Mouse (Mus musculus) cerebellum, postnatal 4 days (tissue): ENCODE measurements around the gene Hoxd1.

Source experiments
- DNase-seq, 2 experiments: peaks; one replicate each; pipeline ENCODE4 v3.0.0; 2022; ENCODE audit warnings: low spot score in 2 of 2, mixed read lengths in 1 of 2

Gene Hoxd1

GRCm38 (mm10) chr2:74732513-74733316, 30.1 kb upstream of the Hoxd1 start:
- DNase-seq: no peak

- no peak for DNase-seq
Measured at GRCm38 (mm10) chr2:74733317-74733661, 29.5 kb upstream of the Hoxd1 start.

GRCm38 (mm10) chr2:74733765-74734164, 29.0 kb upstream of the Hoxd1 start:
- no peak for DNase-seq

- DNase-seq: no peak
Measured at GRCm38 (mm10) chr2:74734451-74734850, 28.3 kb upstream of the Hoxd1 start.

GRCm38 (mm10) chr2:74734996-74735811, 27.6 kb upstream of the Hoxd1 start:
- no peak for DNase-seq

GRCm38 (mm10) chr2:74735851-74736687, 26.7 kb upstream of the Hoxd1 start:
- DNase-seq: no peak

GRCm38 (mm10) chr2:74736688-74737577, 25.8 kb upstream of the Hoxd1 start:
- DNase-seq: no peak

- DNase-seq: no peak
Measured at GRCm38 (mm10) chr2:74737578-74738070, 25.2 kb upstream of the Hoxd1 start.

- no peak for DNase-seq
Measured at GRCm38 (mm10) chr2:74738623-74739475, 23.9 kb upstream of the Hoxd1 start.

- DNase-seq: no peak
Measured at GRCm38 (mm10) chr2:74739476-74739800, 23.3 kb upstream of the Hoxd1 start.

- DNase-seq: no peak
Measured at GRCm38 (mm10) chr2:74739869-74740268, 22.9 kb upstream of the Hoxd1 start.

- DNase-seq: no peak
Measured at GRCm38 (mm10) chr2:74740311-74741091, 22.3 kb upstream of the Hoxd1 start.

- no peak for DNase-seq
Measured at GRCm38 (mm10) chr2:74741252-74741978, 21.4 kb upstream of the Hoxd1 start.

GRCm38 (mm10) chr2:74741979-74742277, 20.9 kb upstream of the Hoxd1 start:
- no peak for DNase-seq

GRCm38 (mm10) chr2:74745540-74746297, 17.1 kb upstream of the Hoxd1 start:
- DNase-seq: no peak

- no peak for DNase-seq
Measured at GRCm38 (mm10) chr2:74746298-74746921, 16.4 kb upstream of the Hoxd1 start.

- DNase-seq: no peak
Measured at GRCm38 (mm10) chr2:74747006-74747405, 15.8 kb upstream of the Hoxd1 start.
